Mouse (Mus musculus): ENCODE data around the gene Apaf1.

DNA sequence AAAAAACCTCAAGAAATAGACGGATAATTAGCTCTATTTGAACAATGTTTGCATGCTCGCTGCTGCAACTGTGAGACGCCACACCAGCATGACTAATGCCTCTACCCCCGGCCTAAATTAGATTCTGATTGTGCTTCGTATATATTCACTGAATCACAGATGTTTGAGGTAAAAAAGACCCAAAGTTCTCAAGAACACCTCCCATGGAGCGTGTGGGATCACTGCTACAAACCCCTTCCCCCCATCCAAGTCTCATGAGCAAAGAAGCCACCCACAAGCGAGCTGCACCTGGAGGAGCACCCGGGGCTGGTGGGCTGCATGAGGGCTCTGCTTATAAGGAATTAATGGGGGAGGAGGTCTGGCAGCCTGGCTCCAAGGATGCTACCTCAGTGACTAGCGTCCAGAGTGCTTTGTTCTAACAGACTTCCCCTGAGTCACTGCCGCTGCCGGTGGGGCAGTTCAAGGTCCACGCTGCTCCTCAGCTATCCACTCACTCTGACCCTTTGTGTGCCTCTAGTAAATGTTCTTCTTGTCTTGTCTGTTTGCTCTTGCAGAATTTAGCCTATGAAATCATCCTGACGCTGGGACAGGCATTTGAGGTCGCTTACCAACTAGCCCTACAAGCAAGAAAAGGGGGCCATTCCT is 116.8 kb downstream of the Apaf1 start:
- no peak for TF ChIP-seq POLR2A (IDR thresholded peaks at IDR 0.05; ENCODE audit: extremely low read depth, insufficient read depth, low read length)
- no peak for TF ChIP-seq CTCF (IDR thresholded peaks at IDR 0.05; ENCODE audit: low read depth, low read length)
